ENCODE assay signal across 17 mouse cellular contexts in genomic region chr3:125673997-125674794, GRCm38 (mm10).
DNase-seq lines count a peak whose midpoint lies in the region; ATAC-seq and TF ChIP-seq lines count a peak whose summit lies in the region.
"Had no signal": no experiment of that assay in that cellular context is flagged by ENCODE, and none has a peak within 500 bp of the region (broad histone marks: within the 10 kb centered on the region; RNA-seq: fewer than 3 reads in every experiment).

No protein-coding gene starts in this region.

- no peaks in the 10 kb centered on the region for H3K36me3 ChIP-seq in hindbrain, embryonic 16.5 days (ENCODE audit: control insufficient read depth, insufficient read depth, low read length)
- H3K36me3 ChIP-seq in hindbrain, embryonic 11.5 days (ENCODE audit: control insufficient read depth, insufficient read depth, low read length): no peaks in the 10 kb centered on the region
- no peaks in the 10 kb centered on the region for H3K36me3 ChIP-seq in forebrain, embryonic 15.5 days
- H3K36me3 ChIP-seq in midbrain, postnatal 0 days (ENCODE audit: insufficient read depth, low read length): no peaks in the 10 kb centered on the region
- H3K36me3 ChIP-seq: heart, embryonic 12.5 days; liver, embryonic 15.5 days had no signal

- H3K4me3 ChIP-seq in hindbrain, embryonic 16.5 days (ENCODE audit: low read length): no peak overlapping the region
- no peak overlapping the region for H3K4me3 ChIP-seq in hindbrain, embryonic 11.5 days (ENCODE audit: low read depth, low read length)
- no peak overlapping the region for H3K4me3 ChIP-seq in forebrain, embryonic 15.5 days
- no peak overlapping the region for H3K4me3 ChIP-seq in midbrain, postnatal 0 days (ENCODE audit: low read depth, low read length)
- H3K4me3 ChIP-seq: erythroblast, embryonic 14.5 days; heart, embryonic 12.5 days; liver, embryonic 15.5 days had no signal

- H3K4me2 ChIP-seq in hindbrain, embryonic 16.5 days (ENCODE audit: low read length): no peak overlapping the region
- H3K4me2 ChIP-seq in hindbrain, embryonic 11.5 days (replicated peaks; ENCODE audit: low read depth, low read length): no peak overlapping the region
- no peak overlapping the region for H3K4me2 ChIP-seq in forebrain, embryonic 15.5 days (replicated peaks)
- no peak overlapping the region for H3K4me2 ChIP-seq in midbrain, postnatal 0 days (ENCODE audit: low read depth, low read length, poor library complexity, severe bottlenecking)
- H3K4me2 ChIP-seq: heart, embryonic 12.5 days; liver, embryonic 15.5 days had no signal

- DNase-seq in hindbrain, embryonic 11.5 days (ENCODE audit: low spot score): no peak
- peak; percentile 54 for DNase-seq in brain, embryonic 14.5 days (ENCODE audit: low read depth)
- DNase-seq in midbrain, postnatal 0 days (ENCODE audit: low spot score): peak; percentile 30
- DNase-seq in right cerebral cortex, adult 2 months (ENCODE audit: low spot score in 2 of 2): no peak
- DNase-seq in embryo, embryonic 10.5 days (ENCODE audit: low spot score): no peak
- DNase-seq: adrenal gland, postnatal 25 days; cerebellum, adult 9-11 months; heart, postnatal 36 days; kidney, adult 18-20 months; kidney, postnatal 14 days; thymus, postnatal 14 days had no signal

- H3K27ac ChIP-seq in hindbrain, embryonic 16.5 days (ENCODE audit: low read depth, low read length): no peak overlapping the region
- no peak overlapping the region for H3K27ac ChIP-seq in hindbrain, embryonic 11.5 days (ENCODE audit: low read depth, low read length)
- H3K27ac ChIP-seq in forebrain, embryonic 15.5 days (replicated peaks): no peak overlapping the region; the same call in 1 of the 2 replicates
- H3K27ac ChIP-seq in midbrain, postnatal 0 days (ENCODE audit: low read depth, low read length): no peak overlapping the region
- H3K27ac ChIP-seq: liver, embryonic 15.5 days had no signal

- WGBS in hindbrain, embryonic 16.5 days: 34% methylated on average over 9 of the region's 9 CpGs
- WGBS in hindbrain, embryonic 11.5 days: 53% methylated on average over 9 of the region's 9 CpGs
- WGBS in forebrain, embryonic 15.5 days: 23% methylated on average over 9 of the region's 9 CpGs
- 44% methylated on average over 9 of the region's 9 CpGs for WGBS in midbrain, postnatal 0 days

- no peaks in the 10 kb centered on the region for H3K4me1 ChIP-seq in hindbrain, embryonic 16.5 days (ENCODE audit: control insufficient read depth, insufficient read depth, low read depth, low read length)
- H3K4me1 ChIP-seq in hindbrain, embryonic 11.5 days (replicated peaks; ENCODE audit: control insufficient read depth, insufficient read depth, low read length): no peaks in the 10 kb centered on the region
- H3K4me1 ChIP-seq in forebrain, embryonic 15.5 days: peaks cover 9% of the 10 kb centered on the region
- no peaks in the 10 kb centered on the region for H3K4me1 ChIP-seq in midbrain, postnatal 0 days (ENCODE audit: insufficient read depth, low read length)
- H3K4me1 ChIP-seq: heart, embryonic 12.5 days; liver, embryonic 15.5 days had no signal

- peak; percentile 58; the same call in 1 of the 2 replicates for ATAC-seq in hindbrain, embryonic 16.5 days
- ATAC-seq in hindbrain, embryonic 11.5 days (ENCODE audit: low FRiP score): no peak
- ATAC-seq in forebrain, embryonic 15.5 days (replicated peaks): peak; percentile 59; the same call in 1 of the 2 replicates
- no peak for ATAC-seq in midbrain, postnatal 0 days (ENCODE audit: low FRiP score)
- ATAC-seq: lung, postnatal 0 days had no signal

- H3K9me3 ChIP-seq in hindbrain, embryonic 16.5 days (ENCODE audit: control insufficient read depth, low read length): no peaks in the 10 kb centered on the region
- H3K9me3 ChIP-seq in hindbrain, embryonic 11.5 days (ENCODE audit: control insufficient read depth, low read length): no peaks in the 10 kb centered on the region
- no peaks in the 10 kb centered on the region for H3K9me3 ChIP-seq in forebrain, embryonic 15.5 days
- no peaks in the 10 kb centered on the region for H3K9me3 ChIP-seq in midbrain, postnatal 0 days (ENCODE audit: low read length)
- H3K9me3 ChIP-seq: heart, embryonic 12.5 days; liver, embryonic 15.5 days had no signal

- TF ChIP-seq POLR2A in brain, embryonic 14.5 days (IDR thresholded peaks at IDR 0.05; ENCODE audit: borderline replicate concordance, extremely low read depth, insufficient read depth, insufficient read length, poor library complexity, severe bottlenecking): no peak

- no peak overlapping the region for H3K9ac ChIP-seq in hindbrain, embryonic 16.5 days (ENCODE audit: low read depth, low read length)
- no peak overlapping the region for H3K9ac ChIP-seq in hindbrain, embryonic 11.5 days (ENCODE audit: low read depth, low read length)
- H3K9ac ChIP-seq in forebrain, embryonic 15.5 days (replicated peaks): no peak overlapping the region
- H3K9ac ChIP-seq in midbrain, postnatal 0 days (replicated peaks; ENCODE audit: low read length, poor library complexity, severe bottlenecking): no peak overlapping the region
- H3K9ac ChIP-seq: heart, embryonic 12.5 days; liver, embryonic 15.5 days had no signal

- TF ChIP-seq CTCF in brain, embryonic 14.5 days (IDR thresholded peaks at IDR 0.05; ENCODE audit: borderline replicate concordance, extremely low read depth, insufficient read depth, insufficient read length): no peak
- TF ChIP-seq CTCF in midbrain, postnatal 0 days (IDR thresholded peaks at IDR 0.05): no peak

- H3K27me3 ChIP-seq in hindbrain, embryonic 16.5 days (replicated peaks; ENCODE audit: control insufficient read depth, insufficient read depth, low read length): no peaks in the 10 kb centered on the region
- no peaks in the 10 kb centered on the region for H3K27me3 ChIP-seq in hindbrain, embryonic 11.5 days (ENCODE audit: control insufficient read depth, insufficient read depth, low read length)
- no peaks in the 10 kb centered on the region for H3K27me3 ChIP-seq in forebrain, embryonic 15.5 days
- no peaks in the 10 kb centered on the region for H3K27me3 ChIP-seq in midbrain, postnatal 0 days (ENCODE audit: insufficient read depth, low read length)
- H3K27me3 ChIP-seq: heart, embryonic 12.5 days; liver, embryonic 15.5 days had no signal

Comparison
In these comparisons a context has a peak if more than half of its experiments do, and no peak if none do; other contexts are left out.
1. ATAC-seq: peak in hindbrain, embryonic 16.5 days (single experiment) and forebrain, embryonic 15.5 days (single experiment); none in hindbrain, embryonic 11.5 days (single experiment) and midbrain, postnatal 0 days (single experiment).
2. DNase-seq: peak in brain, embryonic 14.5 days (single experiment) and midbrain, postnatal 0 days (single experiment); none in hindbrain, embryonic 11.5 days (single experiment), right cerebral cortex, adult 2 months (0 of 2) and embryo, embryonic 10.5 days (single experiment).